Mouse (Mus musculus): ENCODE measurements at regions not wholly inside any gene's neighbourhood (a gene's known extent, or its start where the extent isn't known, plus 50 kb on each side); places are given as distances from the start of the nearest gene placed in this dataset.

- no peak for TF ChIP-seq CTCF (IDR thresholded peaks at IDR 0.05)
- no peak for TF ChIP-seq POLR2A (IDR thresholded peaks at IDR 0.05; ENCODE audit: insufficient read depth, low read depth, low read length)
- no peak for TF ChIP-seq EP300 (IDR thresholded peaks at IDR 0.05; ENCODE audit: insufficient read depth, low read depth, low read length)
These were observed 65.6 kb upstream of the Tiam2 start for GRCm38 (mm10) chr17:3260796-3261195.

All from heart, adult 2 months (tissue).